Mouse (Mus musculus) left cerebral cortex, postnatal 4 days (tissue): ENCODE measurements around the gene Gm15155. TPM values are rescaled to one million over a fixed set of nuclear protein-coding genes. Genes with fewer than 3 reads are reported as not detected.
"Not testable (repeated sequence)": the region's sequence is repeated elsewhere in the genome, so short reads cannot be mapped to it uniquely, and the experiment has no call there.

Source experiments
- DNase-seq: peaks from one replicate; pipeline ENCODE4 v3.0.0-alpha.2; 2022
- intact Hi-C: fragments of 180-260 bp; cut with DNase I; formaldehyde crosslinking; loops from one replicate; pipeline ENCODE4 v1.15.1; 2025
- total RNA-seq, 2 experiments: library from RNA; stranded (reverse); gene quantifications; 2 replicates each; pipeline ENCODE4 v1.2.3; 2021

Gene Gm15155
- total RNA-seq = 1 to 10 TPM in 1 of 2 experiments, not detected in 1; 1.2 TPM

- DNase-seq = peak; percentile 34
- intact Hi-C loops = loop anchor here (10.0 kb wide), 2 partner anchors 1680 to 1830 kb away; no protein-coding TSS in a partner anchor
Observed at GRCm38 (mm10) chrX:155624341-155624841, at the start of gene Gm15155. Gene Gm15155 (plus strand): TSS chrX:155624741.

GRCm38 (mm10) chrX:155579791-155580190, 44.8 kb upstream of the Gm15155 start:
- no peak for DNase-seq

GRCm38 (mm10) chrX:155584586-155584985, 40.0 kb upstream of the Gm15155 start:
- no peak for DNase-seq
- intact Hi-C loops = no loop called here

More at GRCm38 (mm10) chrX:155579791-155580190, 44.8 kb upstream of the Gm15155 start:
- intact Hi-C loops = no loop called here

GRCm38 (mm10) chrX:155591490-155591889, 33.1 kb upstream of the Gm15155 start:
- peak; percentile 50 for DNase-seq
- intact Hi-C loops = no loop called here

- DNase-seq = no peak
- intact Hi-C loops = no loop called here
Observed at GRCm38 (mm10) chrX:155592467-155592866, 32.1 kb upstream of the Gm15155 start.

- no peak for DNase-seq
- intact Hi-C loops = no loop called here
Observed at GRCm38 (mm10) chrX:155594685-155595084, 29.9 kb upstream of the Gm15155 start.

GRCm38 (mm10) chrX:155596390-155596789, 28.2 kb upstream of the Gm15155 start:
- intact Hi-C loops = no loop called here
- DNase-seq = no peak

GRCm38 (mm10) chrX:155601196-155601595, 23.3 kb upstream of the Gm15155 start:
- DNase-seq = no peak

GRCm38 (mm10) chrX:155622527-155622926, 2.0 kb upstream of the Gm15155 start:
- DNase-seq = peak; percentile 15
- intact Hi-C loops = loop anchor here (10.0 kb wide), 2 partner anchors 1682 to 1832 kb away; no protein-coding TSS in a partner anchor

More at GRCm38 (mm10) chrX:155601196-155601595, 23.3 kb upstream of the Gm15155 start:
- intact Hi-C loops = no loop called here

- intact Hi-C loops = loop anchor here (10.0 kb wide), 2 partner anchors 1682 to 1832 kb away; no protein-coding TSS in a partner anchor
Observed at GRCm38 (mm10) chrX:155622961-155623599, 1.5 kb upstream of the Gm15155 start.

GRCm38 (mm10) chrX:155623701-155624281, 750 bp upstream of the Gm15155 start, which contains the start of gene Ptchd1:
Gene Ptchd1 (minus strand): TSS chrX:155623814.
- intact Hi-C loops = loop anchor here (10.0 kb wide), 2 partner anchors 1681 to 1831 kb away; no protein-coding TSS in a partner anchor
- DNase-seq = peak; percentile 51

More at GRCm38 (mm10) chrX:155622961-155623599, 1.5 kb upstream of the Gm15155 start:
- DNase-seq = peak; percentile 18

- no peak for DNase-seq
- intact Hi-C loops = loop anchor here (10.0 kb wide), 2 partner anchors 1680 to 1830 kb away; no protein-coding TSS in a partner anchor
Observed at GRCm38 (mm10) chrX:155624895-155625294, 354 bp downstream of the Gm15155 start.

GRCm38 (mm10) chrX:155625671-155626196, 1.2 kb downstream of the Gm15155 start:
- DNase-seq = no peak
- intact Hi-C loops = loop anchor here (10.0 kb wide), 2 partner anchors 1679 to 1829 kb away; no protein-coding TSS in a partner anchor

- DNase-seq = no peak
- intact Hi-C loops = no loop called here
Observed at GRCm38 (mm10) chrX:155643975-155644374, 19.4 kb downstream of the Gm15155 start.

- no peak for DNase-seq
- intact Hi-C loops = no loop called here
Observed at GRCm38 (mm10) chrX:155645975-155646374, 21.4 kb downstream of the Gm15155 start.

GRCm38 (mm10) chrX:155657971-155658370, 33.4 kb downstream of the Gm15155 start:
- DNase-seq = peak; percentile 1

GRCm38 (mm10) chrX:155690440-155690839, 65.9 kb downstream of the Gm15155 start:
- intact Hi-C loops, DNase-seq: not testable (repeated sequence)

More at GRCm38 (mm10) chrX:155657971-155658370, 33.4 kb downstream of the Gm15155 start:
- intact Hi-C loops = no loop called here

GRCm38 (mm10) chrX:155724157-155724556, 99.6 kb downstream of the Gm15155 start:
- no peak for DNase-seq
- intact Hi-C loops = no loop called here

GRCm38 (mm10) chrX:155728387-155728786, 103.8 kb downstream of the Gm15155 start:
- intact Hi-C loops = no loop called here
- DNase-seq = no peak

GRCm38 (mm10) chrX:155888118-155888517, 263.6 kb downstream of the Gm15155 start:
- DNase-seq = no peak
- intact Hi-C loops = no loop called here

GRCm38 (mm10) chrX:155900040-155900439, 275.5 kb downstream of the Gm15155 start:
- intact Hi-C loops = no loop called here
- DNase-seq = no peak
